Mouse (Mus musculus): ENCODE measurements around the gene A630010A05Rik. TPM values are rescaled to one million over a fixed set of nuclear protein-coding genes. Genes with fewer than 3 reads are reported as not detected.

Gene A630010A05Rik
- 0.01 TPM in 1 of 2 replicates, not detected in the other for polyA plus RNA-seq (2012; rRNA removed)

GRCm38 (mm10) chr16:14562017-14562416 is at the start of gene A630010A05Rik:
Gene A630010A05Rik (plus strand): TSS chr16:14562317.

Other genes starting within 250 kb of the A630010A05Rik start
- 88.5 and 94.8 TPM in 2 replicates for gene Fopnl, start 244.9 kb upstream of the A630010A05Rik start, polyA plus RNA-seq (2012; rRNA removed)
- gene Abcc1, start 200.8 kb upstream of the A630010A05Rik start, polyA plus RNA-seq (2012; rRNA removed): 12.5 and 13.7 TPM in 2 replicates